Mouse (Mus musculus): ENCODE data around the gene Ets1.
A peak's percentile ranks its signal among the peaks of the same experiment; 100 is the strongest.

Ets1 gene

DNA sequence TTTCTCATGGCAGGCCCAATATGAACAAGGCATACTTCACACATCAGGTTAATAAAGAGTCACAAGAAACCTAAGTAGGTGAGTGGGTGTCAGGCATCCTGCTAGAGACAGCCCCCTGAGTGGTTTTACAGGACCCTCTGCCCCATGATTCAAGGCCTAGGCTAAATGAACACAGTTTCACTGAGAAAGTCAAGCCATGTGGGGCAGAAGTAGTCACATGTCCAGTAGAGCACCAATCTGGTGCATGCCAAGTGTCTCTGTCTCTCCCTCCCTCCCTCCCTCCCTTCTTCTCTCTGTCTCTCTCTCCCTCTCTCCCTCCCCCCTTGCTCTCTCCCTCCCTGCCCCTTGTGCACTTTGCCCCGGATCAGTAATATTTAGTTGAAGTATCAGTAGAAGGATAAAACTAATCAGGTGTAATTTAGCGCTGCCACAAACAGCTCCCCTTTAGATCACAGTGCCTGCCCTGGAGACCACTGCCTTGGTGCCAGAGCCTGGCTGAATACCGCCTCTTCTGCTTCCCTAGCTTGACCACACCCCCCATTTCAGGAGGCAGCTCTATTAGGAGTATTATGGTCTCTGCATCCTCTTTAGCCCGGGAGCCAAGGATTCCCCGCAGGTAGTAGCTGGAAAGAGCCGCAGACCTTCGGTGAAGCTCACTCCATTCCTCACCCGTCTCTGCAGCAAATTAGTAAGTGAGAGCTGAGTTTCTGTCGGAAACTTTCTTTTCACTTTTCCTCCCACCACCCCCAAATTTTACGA is at the start of gene Ets1:
Gene Ets1, plus strand, starts transcription at position 595 of the 759 bp plus-strand sequence.
- no peak for DNase-seq (ENCODE audit: low spot score in 2 of 2)

DNA sequence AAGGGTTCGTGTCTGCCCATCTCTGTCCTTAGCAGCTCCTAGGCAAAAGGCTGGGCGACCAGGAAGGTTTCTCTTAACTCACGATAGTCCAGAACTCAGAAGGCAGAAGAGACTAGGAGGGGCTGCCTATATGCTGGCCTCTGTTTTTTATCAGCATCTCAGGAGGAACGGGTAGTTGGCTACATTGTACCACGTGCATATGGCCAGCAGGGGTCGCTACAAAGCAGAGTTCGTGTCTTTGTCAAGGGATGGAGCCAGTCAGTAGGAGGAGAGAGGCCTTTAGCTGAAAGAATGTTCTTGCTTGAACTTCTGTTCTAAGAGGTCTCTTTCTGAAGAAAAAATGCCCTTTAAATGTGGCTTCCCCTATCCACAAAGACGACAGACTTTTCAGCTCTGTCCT is 46.1 kb upstream of the Ets1 start:
- peak; percentile 70 to 79 for DNase-seq (ENCODE audit: low spot score in 2 of 2)

DNA sequence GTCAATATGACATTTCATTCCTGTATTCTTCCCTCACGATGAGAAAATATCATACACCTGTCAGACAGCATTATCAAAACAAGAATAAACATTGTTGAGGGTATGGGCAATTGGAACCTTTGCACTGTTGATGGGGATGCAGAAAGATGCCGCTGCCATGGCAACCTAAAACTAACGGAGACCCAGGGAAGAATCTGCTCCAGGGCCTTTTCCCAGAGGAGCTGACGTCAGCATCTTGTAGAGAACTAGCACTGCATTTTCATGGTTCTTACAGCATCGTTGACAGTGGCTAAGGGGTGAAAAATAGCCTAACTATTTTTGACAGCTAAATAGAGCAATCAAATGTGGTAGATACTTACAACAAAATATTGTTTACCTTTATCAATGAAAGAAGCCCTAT is 45.5 kb upstream of the Ets1 start:
- no peak for DNase-seq (ENCODE audit: low spot score in 2 of 2)

- DNase-seq (ENCODE audit: low spot score in 2 of 2) = peak; percentile 23 to 59
These were observed 44.1 kb upstream of the Ets1 start for GRCm38 (mm10) chr9:32591732-32592582.

- no peak for DNase-seq (ENCODE audit: low spot score in 2 of 2)
These were observed 43.5 kb upstream of the Ets1 start for GRCm38 (mm10) chr9:32592583-32592890.

DNA sequence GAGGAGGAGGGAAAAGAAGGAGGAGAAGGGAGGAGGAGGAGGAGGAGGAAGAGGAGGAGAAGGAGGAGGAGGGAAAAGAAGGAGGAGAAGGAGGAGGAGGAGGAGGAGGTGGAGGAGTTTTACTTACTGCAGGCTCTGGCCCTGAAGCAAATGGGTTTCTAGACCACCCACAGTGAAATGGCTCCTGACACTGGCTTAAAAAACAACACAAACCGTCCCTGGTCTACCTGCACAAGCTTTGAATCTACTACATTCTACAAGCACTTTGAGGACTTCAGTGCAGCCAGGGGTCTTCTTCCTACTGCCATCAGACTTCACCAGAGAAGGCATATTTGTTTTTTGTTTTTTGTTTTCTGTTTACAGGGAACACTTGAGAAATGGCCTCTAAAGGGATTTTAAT is 42.2 kb upstream of the Ets1 start:
- no peak for DNase-seq (ENCODE audit: low spot score in 2 of 2)

GRCm38 (mm10) chr9:32594346-32594745 is 41.7 kb upstream of the Ets1 start:
- DNase-seq (ENCODE audit: low spot score in 2 of 2) = no peak

DNA sequence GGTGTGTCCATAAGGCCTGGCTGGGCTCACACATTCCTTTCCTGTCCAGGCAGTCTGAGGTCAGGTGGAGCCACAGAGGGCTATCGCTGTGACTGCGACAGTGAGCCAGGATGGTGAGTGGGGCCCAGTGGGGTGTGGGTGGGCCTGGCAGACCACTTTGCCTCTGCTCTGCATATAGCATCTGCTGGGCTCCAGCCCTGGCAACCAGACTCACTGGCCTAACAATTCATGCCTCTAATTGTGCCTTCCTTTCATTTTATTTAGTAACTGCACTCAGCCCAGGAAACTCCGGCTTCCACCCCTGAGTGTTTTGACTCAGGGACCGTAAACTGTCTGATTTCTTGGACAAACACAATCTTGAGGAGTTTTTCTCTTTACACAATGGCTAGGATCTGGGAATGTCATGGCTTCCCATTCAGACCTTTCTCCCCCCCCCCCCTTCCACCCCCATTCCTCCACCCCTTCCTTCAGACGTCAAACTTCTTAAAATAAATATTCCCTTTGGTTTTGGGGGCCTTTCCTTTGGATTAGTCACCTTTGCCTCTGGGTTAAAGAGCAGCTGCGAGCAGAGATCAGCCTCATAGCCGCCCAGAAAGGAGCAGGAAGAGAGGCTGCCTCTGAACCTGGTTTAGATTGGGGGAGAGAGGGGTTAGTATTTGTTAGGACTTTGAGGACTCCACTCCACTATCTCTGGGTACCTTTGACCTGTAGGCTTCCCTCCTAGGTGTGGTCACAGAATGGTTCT is 40.8 kb upstream of the Ets1 start:
- no peak for DNase-seq (ENCODE audit: low spot score in 2 of 2)

DNA sequence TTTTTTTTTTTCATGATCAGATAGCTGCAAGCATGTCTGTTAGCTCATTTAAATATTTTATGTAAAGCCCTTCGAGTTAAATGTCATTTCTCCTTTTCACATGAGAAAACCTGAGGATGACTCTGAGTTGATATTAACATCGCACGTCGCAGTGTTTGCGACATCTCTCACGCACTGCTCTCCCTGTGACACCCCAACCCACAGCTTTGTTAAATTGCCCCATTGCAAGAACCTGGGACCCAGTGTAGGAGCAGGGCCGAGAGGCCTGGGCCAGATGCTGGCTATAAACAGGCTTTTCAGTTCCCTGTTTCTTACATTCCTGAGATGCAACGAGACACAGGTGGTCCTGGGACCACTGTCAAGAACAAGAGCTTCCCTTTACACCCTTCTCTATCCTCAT is 39.7 kb upstream of the Ets1 start:
- no peak for DNase-seq (ENCODE audit: low spot score in 2 of 2)

- no peak for DNase-seq (ENCODE audit: low spot score in 2 of 2)
These were observed 34.1 kb upstream of the Ets1 start for GRCm38 (mm10) chr9:32601953-32602352.

DNA sequence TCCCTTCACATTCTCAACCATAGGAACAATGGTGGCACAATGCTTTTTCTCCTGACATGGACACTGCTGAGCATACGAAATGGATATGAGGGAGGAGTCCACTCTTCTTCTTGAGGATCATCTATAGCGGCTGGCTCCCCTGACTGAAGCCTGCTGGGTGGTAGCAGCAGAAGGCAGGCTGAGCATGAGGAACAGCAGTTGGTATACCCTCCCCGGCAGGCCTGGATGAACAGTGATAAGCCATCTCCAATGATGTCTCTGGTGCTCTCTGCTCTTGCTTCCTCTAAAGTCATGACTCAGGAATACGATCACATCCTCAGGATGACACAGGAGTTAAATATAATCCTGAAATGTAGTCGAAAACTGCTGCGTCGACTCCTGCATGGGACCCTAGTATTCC is 32.9 kb upstream of the Ets1 start:
- no peak for DNase-seq (ENCODE audit: low spot score in 2 of 2)

- no peak for DNase-seq (ENCODE audit: low spot score in 2 of 2)
These were observed 28.8 kb upstream of the Ets1 start for GRCm38 (mm10) chr9:32607218-32607617.

- DNase-seq (ENCODE audit: low spot score in 2 of 2) = no peak
These were observed 27.0 kb upstream of the Ets1 start for GRCm38 (mm10) chr9:32608831-32609610.

DNA sequence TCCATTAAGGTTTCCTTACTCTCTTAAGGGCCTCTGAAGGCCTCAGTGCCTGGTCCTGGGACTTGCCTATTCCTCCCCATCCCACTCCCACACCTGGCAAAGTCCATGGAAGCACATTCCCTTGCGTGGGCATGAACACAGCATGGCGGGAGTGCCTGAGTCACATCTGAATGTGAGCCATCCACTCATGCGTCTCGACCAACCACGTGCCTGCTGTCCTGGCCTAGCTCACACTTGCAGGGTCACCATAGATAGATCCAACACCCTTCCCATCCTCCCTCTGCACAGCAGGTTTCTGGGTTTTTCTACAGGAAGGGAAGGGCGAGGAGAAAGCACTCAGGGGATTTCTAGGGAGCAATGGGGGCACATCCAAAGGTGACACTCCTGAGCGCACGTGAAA is 25.8 kb upstream of the Ets1 start:
- no peak for DNase-seq (ENCODE audit: low spot score in 2 of 2)

GRCm38 (mm10) chr9:32610631-32611030 is 25.4 kb upstream of the Ets1 start:
- DNase-seq (ENCODE audit: low spot score in 2 of 2) = no peak

- no peak for DNase-seq (ENCODE audit: low spot score in 2 of 2)
These were observed 24.7 kb upstream of the Ets1 start for GRCm38 (mm10) chr9:32611340-32611739.

GRCm38 (mm10) chr9:32612426-32612825 is 23.6 kb upstream of the Ets1 start:
- no peak for DNase-seq (ENCODE audit: low spot score in 2 of 2)

DNA sequence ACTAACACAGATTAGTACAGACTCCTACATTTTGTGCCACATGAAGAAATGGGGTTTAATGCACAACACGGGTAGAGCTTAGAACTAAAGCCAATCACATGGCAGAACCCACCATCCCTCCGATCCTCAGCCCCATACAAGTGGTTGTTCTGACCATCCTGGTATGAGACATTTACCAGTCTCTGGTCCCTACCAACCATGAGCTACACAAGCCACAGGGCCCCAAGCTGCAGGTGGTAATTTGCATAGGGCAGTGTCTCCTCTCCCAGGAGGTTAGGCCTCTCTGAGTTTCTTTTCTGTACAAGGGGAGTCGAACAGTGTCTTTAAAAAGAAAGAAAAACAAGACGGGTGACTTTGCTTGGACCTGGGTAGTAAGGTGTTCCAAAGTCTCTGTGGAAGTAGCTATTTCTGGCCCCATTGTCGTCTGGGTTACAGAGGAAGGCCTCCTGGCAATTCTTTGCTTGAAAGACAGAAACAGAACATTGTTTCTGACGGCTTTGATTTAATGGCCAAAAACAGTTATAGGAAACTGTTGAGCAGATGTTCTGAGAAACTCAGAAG is 23.1 kb upstream of the Ets1 start:
- DNase-seq (ENCODE audit: low spot score in 2 of 2) = no peak

DNA sequence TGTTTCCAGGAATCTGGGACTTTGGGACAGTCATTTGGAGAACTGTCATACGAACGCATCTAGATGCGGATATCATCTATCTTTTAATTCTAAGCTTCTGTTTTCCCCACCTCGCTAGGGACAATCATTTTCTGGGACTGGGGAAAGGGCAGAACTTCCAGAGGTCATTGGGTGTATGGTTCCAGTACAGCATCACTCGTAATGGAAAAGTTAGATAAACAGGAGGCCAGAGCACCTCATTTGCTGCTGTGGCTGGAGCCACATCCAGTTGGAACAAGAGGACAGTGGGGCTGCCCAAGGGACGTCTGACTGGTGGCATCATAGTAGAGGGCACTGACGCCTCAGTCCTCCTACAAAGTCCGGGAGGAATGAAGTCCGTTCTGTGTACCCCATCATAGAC is 21.8 kb upstream of the Ets1 start:
- DNase-seq (ENCODE audit: low spot score in 2 of 2) = no peak

DNA sequence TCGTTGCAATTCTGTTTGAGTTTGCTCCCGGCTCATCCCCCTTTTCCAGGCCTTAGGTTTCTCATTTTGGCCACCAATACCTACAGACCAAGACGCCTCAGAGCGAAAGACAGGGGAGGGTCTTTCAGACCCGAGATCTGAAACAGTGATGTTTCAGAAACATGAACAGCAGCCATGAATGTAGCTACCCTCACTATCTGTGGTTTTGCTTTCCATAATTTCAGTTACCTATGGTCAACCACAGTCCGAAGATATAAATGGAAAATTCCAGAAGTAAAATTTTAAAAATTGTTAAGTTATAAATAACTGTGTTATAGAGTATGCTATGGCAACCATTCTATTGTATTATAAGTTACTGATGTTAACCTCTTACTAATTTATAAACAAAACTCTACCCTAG is 20.6 kb upstream of the Ets1 start:
- no peak for DNase-seq (ENCODE audit: low spot score in 2 of 2)

DNA sequence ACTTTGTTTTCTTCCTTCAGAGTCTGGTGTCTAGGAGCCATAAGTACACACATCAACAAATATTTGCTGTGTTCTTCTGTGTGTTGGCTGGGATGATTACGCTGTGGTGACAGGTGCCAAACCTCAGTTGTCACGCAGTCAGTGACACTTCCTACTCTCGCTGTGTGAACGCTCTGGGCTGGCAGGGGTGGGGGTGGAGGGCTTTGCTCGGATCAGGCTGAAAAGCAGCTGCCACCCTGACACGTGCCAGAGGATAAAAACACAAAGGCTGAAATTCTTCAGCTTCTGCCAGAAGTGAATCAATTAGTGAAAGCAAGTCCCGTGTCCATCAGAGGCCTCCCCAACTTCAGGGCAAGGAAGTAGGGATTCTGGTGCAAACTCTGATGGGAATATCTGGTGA is 20.0 kb upstream of the Ets1 start:
- no peak for DNase-seq (ENCODE audit: low spot score in 2 of 2)
